Mouse (Mus musculus) ES-E14 (cell line): ENCODE measurements at regions not wholly inside any gene's neighbourhood (a gene's known extent, or its start where the extent isn't known, plus 50 kb on each side); places are given as distances from the start of the nearest gene placed in this dataset.

Source experiments
- DNase-seq: peaks from one replicate; pipeline ENCODE4 v3.0.0-alpha.2; 2013; ENCODE audit warnings: low read depth, low spot score
- H3K27ac ChIP-seq: 2 replicates; pipeline ENCODE4 v1.5.1; 2012; ENCODE audit warnings: low read depth, mild to moderate bottlenecking, low read length, moderate library complexity, mixed read lengths; ENCODE audit not compliant: poor library complexity, insufficient read depth, severe bottlenecking
- H3K36me3 ChIP-seq: 2 replicates; pipeline ENCODE4 v1.6.1; 2012; ENCODE audit warnings: mild to moderate bottlenecking, low read length, moderate library complexity, mixed read lengths; ENCODE audit not compliant: control insufficient read depth, poor library complexity, insufficient read depth, severe bottlenecking
- H3K4me1 ChIP-seq, 2 experiments: fragments of 150-350 bp in 1 of 2; sonication (generic) in 1 of 2; 2 replicates each; pipeline ENCODE4 v1.6.1; 2012; ENCODE audit warnings: low read length in 2 of 2, mild to moderate bottlenecking in 1 of 2, mixed read lengths in 1 of 2; ENCODE audit not compliant: control insufficient read depth in 2 of 2, insufficient read depth in 2 of 2, poor library complexity in 1 of 2
- H3K4me3 ChIP-seq, 2 experiments: fragments of 150-350 bp in 1 of 2; sonication (generic) in 1 of 2; 2 replicates each; pipeline ENCODE4 v1.5.1; 2012; ENCODE audit warnings: low read length in 2 of 2, low read depth in 1 of 2, mild to moderate bottlenecking in 1 of 2, mixed read lengths in 1 of 2; ENCODE audit not compliant: insufficient read depth in 1 of 2, poor library complexity in 1 of 2, severe bottlenecking in 1 of 2
- H3K9ac ChIP-seq: 2 replicates; pipeline ENCODE4 v1.6.1; 2012; ENCODE audit warnings: low read depth, mild to moderate bottlenecking, low read length, mixed read lengths; ENCODE audit not compliant: poor library complexity, insufficient read depth, severe bottlenecking
- H3K9me3 ChIP-seq: fragments of 150-350 bp; sonication (generic); 2 replicates; pipeline ENCODE4 v1.6.1; 2012; ENCODE audit warnings: low read depth, mild to moderate bottlenecking, low read length; ENCODE audit not compliant: control insufficient read depth, insufficient read depth
- CHD2 ChIP-seq: IDR thresholded peaks from 2 replicates; pipeline ENCODE4 v1.6.1; 2014; ENCODE audit warnings: mild to moderate bottlenecking, low read depth, low read length, inconsistent platforms
- HCFC1 ChIP-seq: IDR thresholded peaks from 2 replicates; pipeline ENCODE4 v1.6.1; 2012; ENCODE audit warnings: low read length, inconsistent platforms, borderline replicate concordance; ENCODE audit not compliant: insufficient read depth
- MAFK ChIP-seq: IDR thresholded peaks from 2 replicates; pipeline ENCODE4 v1.6.1; 2014; ENCODE audit warnings: mild to moderate bottlenecking, low read depth, low read length, inconsistent platforms; ENCODE audit not compliant: insufficient read depth
- ZC3H11A ChIP-seq: IDR thresholded peaks from 2 replicates; pipeline ENCODE4 v1.6.1; 2012; ENCODE audit warnings: low read depth, mild to moderate bottlenecking, inconsistent platforms, low read length, borderline replicate concordance
- ZNF384 ChIP-seq: IDR thresholded peaks from 2 replicates; pipeline ENCODE4 v1.6.1; 2012; ENCODE audit warnings: low read depth, low read length, inconsistent platforms
- in situ Hi-C, 2 experiments: fragments of 600-800 bp; cut with MboI; formaldehyde crosslinking; loops; one replicate each; pipeline ENCODE4 v1.15.1; 2025; ENCODE audit warnings: low sequenced_read_pairs in 2 of 2, inconsistent platforms in 1 of 2; ENCODE audit not compliant: unreplicated experiment in 2 of 2

- in situ Hi-C loops, result no loop called here
- no peak overlapping the region for H3K4me3 ChIP-seq
These were observed 220.6 kb downstream of the Qdpr start for GRCm38 (mm10) chr5:45229477-45229876.

GRCm38 (mm10) chr5:45228226-45228927 lies 221.7 kb downstream of the Qdpr start:
- Histone ChIP-seq H3K9ac (no peak overlapping the region), H3K27ac (no peak overlapping the region), H3K9me3 (no peaks in the 10 kb centered on the region), H3K4me3 (no peak overlapping the region), H3K36me3 (no peaks in the 10 kb centered on the region), H3K4me1 (no peaks in the 10 kb centered on the region)
- no peak for DNase-seq
- TF ChIP-seq ZC3H11A, result no peak
- no peak for TF ChIP-seq HCFC1
- no peak for TF ChIP-seq CHD2
- no peak for TF ChIP-seq MAFK
- no peak for TF ChIP-seq ZNF384
- in situ Hi-C loops, result no loop called here

More at GRCm38 (mm10) chr5:45229477-45229876, 220.6 kb downstream of the Qdpr start:
- no peak for TF ChIP-seq HCFC1
- TF ChIP-seq ZC3H11A, result no peak
- no peak for TF ChIP-seq CHD2
- TF ChIP-seq MAFK, result no peak
- TF ChIP-seq ZNF384, result no peak
- Histone ChIP-seq H3K36me3 (no peaks in the 10 kb centered on the region), H3K4me1 (no peaks in the 10 kb centered on the region), H3K27ac (no peak overlapping the region), H3K9me3 (no peaks in the 10 kb centered on the region), H3K9ac (no peak overlapping the region)
- no peak for DNase-seq

- Histone ChIP-seq H3K27ac (no peak overlapping the region), H3K36me3 (no peaks in the 10 kb centered on the region), H3K4me3 (no peak overlapping the region), H3K9ac (no peak overlapping the region), H3K4me1 (no peaks in the 10 kb centered on the region), H3K9me3 (no peaks in the 10 kb centered on the region)
- in situ Hi-C loops, result no loop called here
- no peak for TF ChIP-seq MAFK
- no peak for DNase-seq
These were observed 229.6 kb downstream of the Qdpr start for GRCm38 (mm10) chr5:45220272-45220916.

- no peak overlapping the region for H3K4me3 ChIP-seq
- no peaks in the 10 kb centered on the region for H3K9me3 ChIP-seq
- DNase-seq, result no peak
- TF ChIP-seq ZC3H11A, result no peak
- no peak for TF ChIP-seq CHD2
- TF ChIP-seq MAFK, result no peak
- no peak for TF ChIP-seq HCFC1
- TF ChIP-seq ZNF384, result no peak
- in situ Hi-C loops, result no loop called here
- no peak overlapping the region for H3K9ac ChIP-seq
- no peaks in the 10 kb centered on the region for H3K4me1 ChIP-seq
- no peaks in the 10 kb centered on the region for H3K36me3 ChIP-seq
- no peak overlapping the region for H3K27ac ChIP-seq
These were observed 230.5 kb downstream of the Qdpr start for GRCm38 (mm10) chr5:45219558-45219957.

GRCm38 (mm10) chr5:45219101-45219500 lies 230.9 kb downstream of the Qdpr start:
- no peaks in the 10 kb centered on the region for H3K9me3 ChIP-seq
- TF ChIP-seq HCFC1 (no peak), ZNF384 (no peak), MAFK (no peak), CHD2 (no peak), ZC3H11A (no peak)
- in situ Hi-C loops, result no loop called here
- no peak overlapping the region for H3K4me3 ChIP-seq
- no peak overlapping the region for H3K27ac ChIP-seq
- H3K36me3 ChIP-seq, result no peaks in the 10 kb centered on the region
- no peak overlapping the region for H3K9ac ChIP-seq
- H3K4me1 ChIP-seq, result no peaks in the 10 kb centered on the region
- DNase-seq, result no peak
